Mouse (Mus musculus) thymus, adult 2 months (tissue): Measurements from ENCODE around the gene Zfand3.

Source experiments
- CTCF ChIP-seq: fragments of 200-500 bp; IDR thresholded peaks from 2 replicates; pipeline ENCODE4 v1.5.1; 2012; ENCODE audit warnings: mild to moderate bottlenecking, control low read depth, low read length, moderate library complexity, borderline replicate concordance; ENCODE audit not compliant: control insufficient read depth, poor library complexity, insufficient read depth; ENCODE audit errors: extremely low read depth
- POLR2A ChIP-seq: fragments of 200-500 bp; IDR thresholded peaks from 2 replicates; pipeline ENCODE4 v1.6.1; 2012; ENCODE audit warnings: mild to moderate bottlenecking, low read length, control low read depth, moderate library complexity; ENCODE audit not compliant: control insufficient read depth, poor library complexity, insufficient read depth; ENCODE audit errors: extremely low read depth

DNA sequence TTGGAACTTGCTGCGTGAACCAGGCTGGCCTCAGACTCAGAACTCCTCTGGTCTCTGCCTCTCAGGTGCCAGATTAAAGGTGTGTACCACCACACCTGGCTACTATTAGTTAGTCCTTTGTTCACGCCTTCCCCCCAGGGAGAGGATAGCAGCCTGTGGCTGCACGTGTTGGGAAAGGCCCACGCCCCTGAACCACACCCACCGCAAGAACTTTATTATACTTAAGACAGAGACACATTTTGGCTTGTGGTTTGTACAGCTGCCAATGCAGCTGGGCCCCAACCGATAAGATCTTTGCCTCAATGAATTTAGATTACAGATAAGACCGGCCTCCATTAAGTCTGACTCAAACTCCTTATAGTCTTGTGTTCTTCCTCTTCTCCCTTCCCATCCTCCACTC lies 24.7 kb upstream of the Zfand3 start:
- TF ChIP-seq CTCF (no peak), POLR2A (no peak)
